Mouse (Mus musculus) hindbrain, embryonic 13.5 days (tissue): ENCODE measurements at regions not wholly inside any gene's neighbourhood (a gene's known extent, or its start where the extent isn't known, plus 50 kb on each side); places are given as distances from the start of the nearest gene placed in this dataset.

Source experiments
- ATAC-seq: fragments of 200-750 bp; cut with Nextera tagmentation; 2 replicates; pipeline ENCODE4 v1.8.0; 2017; ENCODE audit warnings: moderate TSS enrichment; ENCODE audit not compliant: low FRiP score
- H3K27ac ChIP-seq: fragments of 300-500 bp; sonication (generic); 2 replicates; pipeline ENCODE4 v1.5.1; 2015; ENCODE audit warnings: inconsistent platforms, mild to moderate bottlenecking, moderate library complexity
- H3K27me3 ChIP-seq: fragments of 300-500 bp; sonication (generic); 2 replicates; pipeline ENCODE4 v1.6.1; 2015; ENCODE audit warnings: mild to moderate bottlenecking, inconsistent platforms
- H3K36me3 ChIP-seq: fragments of 300-500 bp; sonication (generic); 2 replicates; pipeline ENCODE4 v1.6.1; 2015; ENCODE audit warnings: mild to moderate bottlenecking, inconsistent platforms
- H3K4me1 ChIP-seq: fragments of 300-500 bp; sonication (generic); replicated peaks from 2 replicates; pipeline ENCODE4 v1.6.1; 2015; ENCODE audit warnings: inconsistent platforms
- H3K4me2 ChIP-seq: fragments of 300-500 bp; sonication (generic); 2 replicates; pipeline ENCODE4 v1.6.1; 2015; ENCODE audit warnings: inconsistent platforms, mild to moderate bottlenecking, moderate library complexity
- H3K4me3 ChIP-seq: fragments of 300-500 bp; sonication (generic); 2 replicates; pipeline ENCODE4 v1.5.1; 2015; ENCODE audit warnings: mild to moderate bottlenecking, inconsistent platforms
- H3K9ac ChIP-seq: fragments of 300-500 bp; sonication (generic); 2 replicates; pipeline ENCODE4 v1.6.1; 2015; ENCODE audit warnings: mild to moderate bottlenecking, inconsistent platforms
- H3K9me3 ChIP-seq: fragments of 300-500 bp; sonication (generic); 2 replicates; pipeline ENCODE4 v1.6.1; 2016; ENCODE audit warnings: inconsistent platforms
- WGBS: fragments of 180-500 bp; shearing (Covaris S2); methylation state at CpG from one replicate; pipeline ENCODE4 v1.1.7; 2015; 5-methylcytosine and 5-hydroxymethylcytosine counted together

DNA sequence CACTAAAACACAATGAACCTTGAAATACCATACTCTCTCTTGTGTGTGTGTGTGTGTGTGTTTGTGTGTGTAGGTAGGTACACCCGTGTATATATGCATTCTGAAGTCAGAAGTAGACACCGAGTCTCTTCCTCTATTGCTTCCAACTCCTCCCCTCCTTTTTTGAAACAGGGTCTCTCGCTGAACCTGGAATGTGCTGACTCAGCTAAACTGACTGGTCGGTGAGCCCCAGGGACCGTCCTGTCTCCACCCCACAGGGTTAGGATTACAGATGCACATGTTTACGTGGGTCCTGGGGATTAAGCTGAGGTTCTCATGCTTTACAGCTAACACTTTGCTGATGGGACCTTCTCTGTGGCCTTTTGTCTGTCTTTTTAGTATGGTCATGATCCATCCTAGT, 74.8 kb upstream of the Nfil3 start:
- H3K36me3 ChIP-seq = no peaks in the 10 kb centered on the region
- no peaks in the 10 kb centered on the region for H3K9me3 ChIP-seq
- H3K4me1 ChIP-seq = no peaks in the 10 kb centered on the region
- 78% methylated on average over 6 of the region's 6 CpGs for WGBS
- no peak overlapping the region for H3K27ac ChIP-seq
- no peak overlapping the region for H3K4me2 ChIP-seq
- H3K27me3 ChIP-seq = no peaks in the 10 kb centered on the region
- no peak for ATAC-seq
- H3K9ac ChIP-seq = no peak overlapping the region
- H3K4me3 ChIP-seq = no peak overlapping the region

DNA sequence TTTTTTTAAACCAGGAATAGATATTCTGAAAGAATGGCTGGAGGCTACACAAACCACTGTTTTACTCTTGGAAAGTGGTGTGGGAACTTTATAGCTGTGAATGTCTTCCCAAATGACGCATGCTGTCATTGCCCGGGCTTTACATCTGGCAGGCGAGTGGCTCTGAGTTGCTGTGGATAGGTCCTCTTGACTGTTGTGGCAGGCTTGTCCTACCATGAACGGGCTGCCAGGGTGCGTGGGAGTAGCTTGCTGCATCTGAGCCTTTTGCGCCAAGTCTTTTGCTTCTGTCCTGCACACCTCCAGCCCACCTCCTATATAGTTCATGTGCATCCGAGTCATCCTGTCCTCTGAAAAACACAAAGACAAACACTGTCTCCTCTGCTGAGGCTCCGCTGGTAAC, 72.3 kb upstream of the Nfil3 start:
- no peaks in the 10 kb centered on the region for H3K27me3 ChIP-seq
- peak overlapping the region; percentile 52 for H3K27ac ChIP-seq
- no peaks in the 10 kb centered on the region for H3K4me1 ChIP-seq
- H3K4me2 ChIP-seq = no peak overlapping the region
- H3K9ac ChIP-seq = no peak overlapping the region
- no peaks in the 10 kb centered on the region for H3K36me3 ChIP-seq
- H3K9me3 ChIP-seq = no peaks in the 10 kb centered on the region
- no peak overlapping the region for H3K4me3 ChIP-seq
- ATAC-seq = no peak
- WGBS = 78% methylated on average over 8 of the region's 8 CpGs

DNA sequence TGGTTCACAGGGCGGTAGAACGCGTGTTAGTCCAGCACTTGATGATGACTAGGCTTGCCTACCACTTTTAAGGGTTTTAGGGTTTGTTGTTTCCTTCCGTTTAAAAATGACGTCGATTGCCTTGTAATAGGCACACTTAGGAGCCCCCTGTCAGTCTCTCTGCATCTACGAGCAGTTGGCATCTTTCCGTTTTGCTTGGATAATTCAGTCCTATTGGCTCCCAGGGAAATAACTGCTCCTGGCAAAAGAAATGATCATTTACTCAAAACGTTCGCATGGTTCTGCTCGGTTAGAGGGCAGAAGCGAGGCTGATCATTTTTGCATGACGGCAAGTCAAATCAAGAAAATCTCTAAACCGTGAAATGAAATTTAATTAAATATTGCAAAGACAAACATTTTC, 71.9 kb upstream of the Nfil3 start:
- WGBS = 76% methylated on average over 14 of the region's 14 CpGs
- no peaks in the 10 kb centered on the region for H3K27me3 ChIP-seq
- H3K9ac ChIP-seq = no peak overlapping the region
- H3K4me3 ChIP-seq = no peak overlapping the region
- H3K4me2 ChIP-seq = no peak overlapping the region
- no peaks in the 10 kb centered on the region for H3K36me3 ChIP-seq
- no peak for ATAC-seq
- H3K4me1 ChIP-seq = no peaks in the 10 kb centered on the region
- no peak overlapping the region for H3K27ac ChIP-seq
- no peaks in the 10 kb centered on the region for H3K9me3 ChIP-seq

DNA sequence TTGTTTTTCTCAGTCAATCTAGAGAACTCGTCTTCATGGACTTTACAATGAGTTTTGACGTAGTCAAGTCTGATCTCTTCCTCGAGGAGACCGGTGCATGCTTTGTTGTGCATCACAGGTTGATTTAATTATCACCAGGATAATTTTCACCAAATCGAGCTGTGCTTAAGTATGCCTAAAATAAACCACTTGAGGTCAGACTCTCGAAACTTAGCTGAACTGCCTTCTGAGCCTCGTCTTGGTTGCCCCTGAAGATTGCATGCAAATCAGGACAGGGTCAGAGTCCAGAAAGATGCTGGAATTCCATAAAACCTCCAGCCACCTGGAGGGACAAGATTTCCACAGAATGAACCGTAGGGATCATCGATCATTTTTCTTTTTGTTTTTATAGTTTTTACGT, 71.3 kb upstream of the Nfil3 start:
- H3K4me1 ChIP-seq = no peaks in the 10 kb centered on the region
- H3K9me3 ChIP-seq = no peaks in the 10 kb centered on the region
- no peaks in the 10 kb centered on the region for H3K36me3 ChIP-seq
- no peak overlapping the region for H3K27ac ChIP-seq
- no peak for ATAC-seq
- no peak overlapping the region for H3K4me3 ChIP-seq
- H3K9ac ChIP-seq = no peak overlapping the region
- no peak overlapping the region for H3K4me2 ChIP-seq
- 87% methylated on average over 10 of the region's 10 CpGs for WGBS
- H3K27me3 ChIP-seq = no peaks in the 10 kb centered on the region

DNA sequence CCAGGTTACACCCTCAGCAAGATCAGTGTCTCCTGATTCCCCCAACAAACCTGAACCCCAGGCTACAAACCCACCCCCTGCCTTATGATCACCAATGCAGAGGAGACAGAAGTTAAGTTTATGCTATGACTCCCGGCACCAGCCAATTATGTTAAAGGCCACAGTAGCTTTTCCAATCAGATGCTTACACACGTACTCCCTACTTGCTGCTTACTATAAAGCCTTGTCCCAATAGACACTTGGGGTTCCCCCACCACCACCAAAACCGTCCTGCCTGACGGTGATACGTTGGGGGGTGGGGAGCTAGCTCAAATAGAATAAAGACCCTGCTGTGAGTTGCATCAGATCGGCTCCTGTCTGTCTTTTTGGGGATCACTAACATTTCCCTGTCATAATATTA, 70.5 kb upstream of the Nfil3 start:
- no peak overlapping the region for H3K27ac ChIP-seq
- no peaks in the 10 kb centered on the region for H3K4me1 ChIP-seq
- no peaks in the 10 kb centered on the region for H3K36me3 ChIP-seq
- 83% methylated on average over 6 of the region's 6 CpGs for WGBS
- no peak overlapping the region for H3K4me3 ChIP-seq
- H3K4me2 ChIP-seq = no peak overlapping the region
- no peaks in the 10 kb centered on the region for H3K9me3 ChIP-seq
- no peaks in the 10 kb centered on the region for H3K27me3 ChIP-seq
- no peak for ATAC-seq
- H3K9ac ChIP-seq = no peak overlapping the region

DNA sequence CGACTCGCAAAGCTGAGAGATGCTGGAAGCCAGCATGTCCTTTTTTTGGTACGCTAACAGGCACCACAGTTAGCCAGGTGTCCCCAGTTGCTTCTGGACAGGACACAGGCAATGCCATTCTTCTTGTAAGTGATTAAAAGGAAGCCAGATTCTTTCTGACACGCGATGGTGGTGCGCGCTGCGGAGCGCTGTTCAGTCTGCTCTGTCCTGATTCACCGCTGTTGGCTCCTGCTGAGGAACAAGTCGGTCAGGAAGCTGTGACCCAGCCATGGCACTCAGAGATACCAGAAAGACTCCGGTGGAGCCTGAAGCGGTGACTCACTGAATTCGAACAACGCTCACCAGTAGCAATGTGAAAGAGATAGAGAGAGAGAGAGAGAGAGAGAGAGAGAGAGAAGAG, 68.3 kb upstream of the Nfil3 start:
- no peak overlapping the region for H3K9ac ChIP-seq
- H3K36me3 ChIP-seq = no peaks in the 10 kb centered on the region
- H3K4me3 ChIP-seq = no peak overlapping the region
- H3K4me2 ChIP-seq = no peak overlapping the region
- no peak overlapping the region for H3K27ac ChIP-seq
- no peaks in the 10 kb centered on the region for H3K27me3 ChIP-seq
- H3K4me1 ChIP-seq = no peaks in the 10 kb centered on the region
- H3K9me3 ChIP-seq = no peaks in the 10 kb centered on the region
- ATAC-seq = no peak
- 92% methylated on average over 15 of the region's 15 CpGs for WGBS

DNA sequence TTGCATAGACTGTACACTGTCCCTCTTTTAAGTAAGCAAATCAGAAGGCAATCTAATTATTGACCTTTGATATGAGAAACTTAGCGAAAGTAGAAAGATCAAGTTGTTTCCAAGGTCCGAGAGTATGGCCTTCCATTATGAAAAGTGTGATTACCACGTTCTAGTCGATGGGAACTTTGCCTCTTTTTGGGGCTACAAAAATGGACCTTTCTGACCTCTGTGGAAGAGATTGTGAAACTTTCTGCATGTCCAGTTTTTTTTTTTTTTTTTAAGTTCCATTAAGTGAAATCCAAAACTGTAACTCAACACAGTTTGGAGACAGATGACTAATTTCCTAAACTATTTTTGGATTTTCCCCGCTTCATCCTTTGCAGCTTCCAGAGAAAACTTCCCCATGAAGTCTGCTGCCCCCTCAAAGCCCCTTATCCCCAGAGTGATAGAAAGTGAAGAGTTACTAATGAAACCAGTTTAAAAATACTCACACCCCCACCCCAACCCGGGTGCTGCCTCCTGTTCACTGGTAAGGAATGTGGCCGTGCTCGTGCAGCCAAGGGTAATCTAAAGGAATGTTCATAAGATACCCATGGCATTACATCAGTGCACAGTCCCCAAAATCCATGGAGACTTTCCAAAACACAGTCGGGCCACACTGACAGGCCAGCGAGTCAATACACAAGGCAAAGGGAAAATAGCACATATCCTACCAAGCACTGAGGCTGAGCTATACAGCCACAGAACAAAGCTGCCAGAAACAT, 52.5 kb upstream of the Nfil3 start:
- Histone ChIP-seq H3K4me2 (no peak overlapping the region), H3K36me3 (no peaks in the 10 kb centered on the region), H3K27ac (no peak overlapping the region), H3K9me3 (peaks cover 4% of the 10 kb centered on the region; the same call in 1 of the 2 replicates), H3K9ac (no peak overlapping the region), H3K4me1 (no peaks in the 10 kb centered on the region), H3K27me3 (no peaks in the 10 kb centered on the region), H3K4me3 (no peak overlapping the region)
- ATAC-seq = no peak
- 86% methylated on average over 10 of the region's 10 CpGs for WGBS
